Mouse (Mus musculus) hindbrain, embryonic 15.5 days (tissue): Measurements from ENCODE around the gene Mroh2a. TPM values are rescaled to one million over a fixed set of nuclear protein-coding genes. Genes with fewer than 3 reads are reported as not detected.

ENCODE experiments used
- ATAC-seq: fragments of 200-750 bp; cut with Nextera tagmentation; 2 replicates; pipeline ENCODE4 v1.8.0; 2017; ENCODE audit warnings: low read depth, moderate number of reproducible peaks, moderate TSS enrichment; ENCODE audit not compliant: low FRiP score
- H3K27ac ChIP-seq: fragments of 300-500 bp; sonication (generic); replicated peaks from 2 replicates; pipeline ENCODE4 v1.5.1; 2015; ENCODE audit warnings: mild to moderate bottlenecking, inconsistent platforms
- H3K27me3 ChIP-seq: fragments of 300-500 bp; sonication (generic); 2 replicates; pipeline ENCODE4 v1.6.1; 2015; ENCODE audit warnings: control low read depth, inconsistent platforms
- H3K36me3 ChIP-seq: fragments of 300-500 bp; sonication (generic); 2 replicates; pipeline ENCODE4 v1.6.1; 2015; ENCODE audit warnings: control low read depth, inconsistent platforms
- H3K4me1 ChIP-seq: fragments of 300-500 bp; sonication (generic); replicated peaks from 2 replicates; pipeline ENCODE4 v1.6.1; 2015; ENCODE audit warnings: control low read depth, inconsistent platforms
- H3K4me2 ChIP-seq: fragments of 300-500 bp; sonication (generic); 2 replicates; pipeline ENCODE4 v1.6.1; 2015; ENCODE audit warnings: moderate library complexity, mild to moderate bottlenecking, inconsistent platforms
- H3K4me3 ChIP-seq: fragments of 300-500 bp; sonication (generic); 2 replicates; pipeline ENCODE4 v1.5.1; 2015; ENCODE audit warnings: mild to moderate bottlenecking, inconsistent platforms
- H3K9ac ChIP-seq: fragments of 300-500 bp; sonication (generic); 2 replicates; pipeline ENCODE4 v1.6.1; 2015; ENCODE audit warnings: inconsistent platforms
- H3K9me3 ChIP-seq: fragments of 300-500 bp; sonication (generic); 2 replicates; pipeline ENCODE4 v1.6.1; 2016; ENCODE audit warnings: control low read depth, inconsistent platforms
- WGBS: fragments of 180-500 bp; shearing (Covaris S2); methylation state at CpG from one replicate; pipeline ENCODE4 v1.1.7; 2015; 5-methylcytosine and 5-hydroxymethylcytosine counted together
- polyA plus RNA-seq: library from polyadenylated mRNA; unstranded; fragments of >200 nt; fragmentation: Nextera tagmentation; extraction: Ambion mirVana; gene quantifications from 2 replicates; pipeline ENCODE4 v1.2.1, GENCODE M21; 2015

The Mroh2a gene
- polyA plus RNA-seq, 1 experiment from 2014 or later = 0.57 TPM

GRCm38 (mm10) chr1:88284946-88285320, 58.1 kb downstream of the Mroh2a start:
- no peak for ATAC-seq
- H3K9me3 ChIP-seq = peaks cover 37% of the 10 kb centered on the region
- H3K4me1 ChIP-seq = no peaks in the 10 kb centered on the region
- no peak overlapping the region for H3K9ac ChIP-seq
- no peaks in the 10 kb centered on the region for H3K27me3 ChIP-seq
- no peak overlapping the region for H3K4me3 ChIP-seq
- no peak overlapping the region for H3K4me2 ChIP-seq
- no peak overlapping the region for H3K27ac ChIP-seq
- H3K36me3 ChIP-seq = no peaks in the 10 kb centered on the region
- 63% methylated on average over 7 of the region's 7 CpGs for WGBS

GRCm38 (mm10) chr1:88285652-88286051, 58.9 kb downstream of the Mroh2a start:
- peaks cover 44% of the 10 kb centered on the region for H3K9me3 ChIP-seq
- WGBS = 72% methylated on average over 5 of the region's 5 CpGs

GRCm38 (mm10) chr1:88286136-88286845, 59.5 kb downstream of the Mroh2a start:
- Histone ChIP-seq H3K9ac (no peak overlapping the region), H3K36me3 (no peaks in the 10 kb centered on the region), H3K27ac (no peak overlapping the region), H3K4me3 (no peak overlapping the region), H3K4me1 (no peaks in the 10 kb centered on the region), H3K4me2 (no peak overlapping the region), H3K9me3 (peaks cover 44% of the 10 kb centered on the region), H3K27me3 (no peaks in the 10 kb centered on the region)
- 84% methylated on average over 15 of the region's 15 CpGs for WGBS
- ATAC-seq = no peak

More at GRCm38 (mm10) chr1:88285652-88286051, 58.9 kb downstream of the Mroh2a start:
- no peak for ATAC-seq
- no peak overlapping the region for H3K4me3 ChIP-seq
- no peak overlapping the region for H3K9ac ChIP-seq
- H3K27me3 ChIP-seq = no peaks in the 10 kb centered on the region
- no peak overlapping the region for H3K4me2 ChIP-seq
- no peak overlapping the region for H3K27ac ChIP-seq
- no peaks in the 10 kb centered on the region for H3K36me3 ChIP-seq
- H3K4me1 ChIP-seq = no peaks in the 10 kb centered on the region

GRCm38 (mm10) chr1:88286887-88287696, 60.3 kb downstream of the Mroh2a start:
- ATAC-seq = no peak
- peaks cover 48% of the 10 kb centered on the region for H3K9me3 ChIP-seq
- whole genome bisulfite sequencing = 77% methylated on average over 13 of the region's 13 CpGs

GRCm38 (mm10) chr1:88287697-88287980, 60.9 kb downstream of the Mroh2a start:
- ATAC-seq = no peak
- Histone ChIP-seq H3K36me3 (no peaks in the 10 kb centered on the region), H3K4me2 (no peak overlapping the region), H3K4me1 (no peaks in the 10 kb centered on the region), H3K27me3 (no peaks in the 10 kb centered on the region), H3K27ac (no peak overlapping the region), H3K4me3 (no peak overlapping the region), H3K9ac (no peak overlapping the region), H3K9me3 (peaks cover 49% of the 10 kb centered on the region)
- WGBS = 41% methylated on average over 5 of the region's 5 CpGs

More at GRCm38 (mm10) chr1:88286887-88287696, 60.3 kb downstream of the Mroh2a start:
- Histone ChIP-seq H3K27ac (no peak overlapping the region), H3K9ac (no peak overlapping the region), H3K4me1 (no peaks in the 10 kb centered on the region), H3K36me3 (no peaks in the 10 kb centered on the region), H3K27me3 (no peaks in the 10 kb centered on the region), H3K4me2 (no peak overlapping the region), H3K4me3 (no peak overlapping the region)

- H3K36me3 ChIP-seq = no peaks in the 10 kb centered on the region
- peaks cover 45% of the 10 kb centered on the region for H3K9me3 ChIP-seq
- H3K27me3 ChIP-seq = no peaks in the 10 kb centered on the region
- H3K4me1 ChIP-seq = no peaks in the 10 kb centered on the region
- H3K27ac ChIP-seq = no peak overlapping the region
- no peak for ATAC-seq
- H3K4me3 ChIP-seq = no peak overlapping the region
- no peak overlapping the region for H3K4me2 ChIP-seq
- WGBS = 47% methylated on average over 3 of the region's 3 CpGs
- H3K9ac ChIP-seq = no peak overlapping the region
Observed at GRCm38 (mm10) chr1:88288056-88288788, 61.4 kb downstream of the Mroh2a start.

GRCm38 (mm10) chr1:88288789-88289127, 62.0 kb downstream of the Mroh2a start:
- no peaks in the 10 kb centered on the region for H3K27me3 ChIP-seq
- H3K4me2 ChIP-seq = no peak overlapping the region
- H3K9ac ChIP-seq = no peak overlapping the region
- H3K27ac ChIP-seq = no peak overlapping the region
- H3K36me3 ChIP-seq = no peaks in the 10 kb centered on the region
- H3K9me3 ChIP-seq = peaks cover 39% of the 10 kb centered on the region
- H3K4me1 ChIP-seq = no peaks in the 10 kb centered on the region
- WGBS = 79% methylated on average over 3 of the region's 3 CpGs
- ATAC-seq = no peak
- no peak overlapping the region for H3K4me3 ChIP-seq

- Histone ChIP-seq H3K4me1 (no peaks in the 10 kb centered on the region), H3K36me3 (no peaks in the 10 kb centered on the region), H3K4me2 (no peak overlapping the region), H3K9ac (no peak overlapping the region), H3K27me3 (no peaks in the 10 kb centered on the region), H3K9me3 (peaks cover 35% of the 10 kb centered on the region), H3K27ac (no peak overlapping the region), H3K4me3 (no peak overlapping the region)
- no peak for ATAC-seq
- WGBS = 48% methylated on average over 2 of the region's 2 CpGs
Observed at GRCm38 (mm10) chr1:88289152-88289551, 62.4 kb downstream of the Mroh2a start.

GRCm38 (mm10) chr1:88289917-88290316, 63.1 kb downstream of the Mroh2a start:
- peaks cover 35% of the 10 kb centered on the region for H3K9me3 ChIP-seq
- H3K9ac ChIP-seq = no peak overlapping the region
- WGBS = 43% methylated on average over 4 of the region's 4 CpGs
- H3K4me3 ChIP-seq = no peak overlapping the region
- no peaks in the 10 kb centered on the region for H3K36me3 ChIP-seq
- H3K4me1 ChIP-seq = no peaks in the 10 kb centered on the region
- ATAC-seq = no peak
- no peak overlapping the region for H3K4me2 ChIP-seq
- H3K27ac ChIP-seq = no peak overlapping the region
- no peaks in the 10 kb centered on the region for H3K27me3 ChIP-seq

- no peak overlapping the region for H3K9ac ChIP-seq
- no peaks in the 10 kb centered on the region for H3K36me3 ChIP-seq
- H3K4me1 ChIP-seq = no peaks in the 10 kb centered on the region
- no peak for ATAC-seq
- H3K4me3 ChIP-seq = no peak overlapping the region
- no peak overlapping the region for H3K4me2 ChIP-seq
- H3K9me3 ChIP-seq = peaks cover 33% of the 10 kb centered on the region
- no peak overlapping the region for H3K27ac ChIP-seq
- 72% methylated on average over 1 of the region's 1 CpGs for WGBS
- no peaks in the 10 kb centered on the region for H3K27me3 ChIP-seq
Observed at GRCm38 (mm10) chr1:88290511-88290910, 63.7 kb downstream of the Mroh2a start.

GRCm38 (mm10) chr1:88291409-88292005, 64.7 kb downstream of the Mroh2a start:
- 63% methylated on average over 3 of the region's 3 CpGs for WGBS
- H3K36me3 ChIP-seq = no peaks in the 10 kb centered on the region
- H3K4me2 ChIP-seq = no peak overlapping the region
- ATAC-seq = no peak
- no peak overlapping the region for H3K9ac ChIP-seq
- no peaks in the 10 kb centered on the region for H3K27me3 ChIP-seq
- H3K4me1 ChIP-seq = no peaks in the 10 kb centered on the region
- H3K9me3 ChIP-seq = peaks cover 40% of the 10 kb centered on the region
- no peak overlapping the region for H3K4me3 ChIP-seq
- no peak overlapping the region for H3K27ac ChIP-seq

GRCm38 (mm10) chr1:88292057-88292456, 65.3 kb downstream of the Mroh2a start:
- Histone ChIP-seq H3K4me2 (no peak overlapping the region), H3K4me3 (no peak overlapping the region), H3K9me3 (peaks cover 44% of the 10 kb centered on the region), H3K27ac (no peak overlapping the region), H3K4me1 (no peaks in the 10 kb centered on the region), H3K36me3 (no peaks in the 10 kb centered on the region), H3K27me3 (no peaks in the 10 kb centered on the region), H3K9ac (no peak overlapping the region)
- no peak for ATAC-seq
- WGBS = 55% methylated on average over 2 of the region's 2 CpGs
